Mouse (Mus musculus): ENCODE measurements around the gene Eif4h. TPM values are rescaled to one million over a fixed set of nuclear protein-coding genes. Genes with fewer than 3 reads are reported as not detected.
"Not testable (repeated sequence)": the region's sequence is repeated elsewhere in the genome, so short reads cannot be mapped to it uniquely, and the experiment has no call there.

The Eif4h gene
- polyA plus RNA-seq, 1 experiment, result 125 TPM

- 64% methylated on average over 7 of the region's 7 CpGs for WGBS
- no peak for DNase-seq (ENCODE audit: low read depth in 1 of 2, low spot score in 2 of 2)
These were observed 12.7 kb upstream of the Eif4h start for GRCm38 (mm10) chr5:134652015-134652414.

GRCm38 (mm10) chr5:134650926-134651325 is 11.6 kb upstream of the Eif4h start:
- Histone ChIP-seq H3K36me3 (ENCODE audit: control insufficient read depth, insufficient read depth, low read length) (no peaks in the 10 kb centered on the region), H3K27me3 (ENCODE audit: control insufficient read depth, insufficient read depth, low read length) (no peaks in the 10 kb centered on the region), H3K4me3 (ENCODE audit: extremely low read depth, insufficient read depth, insufficient read length) (no peak overlapping the region), H3K27ac (ENCODE audit: insufficient read depth, low read length) (no peak overlapping the region), H3K4me1 (ENCODE audit: control insufficient read depth, insufficient read depth, insufficient read length) (no peaks in the 10 kb centered on the region; the same call in 1 of the 2 replicates)
- no peak for TF ChIP-seq POLR2A (IDR thresholded peaks at IDR 0.05; ENCODE audit: low read depth, low read length)
- TF ChIP-seq CTCF (IDR thresholded peaks at IDR 0.05; ENCODE audit: extremely low read depth, insufficient read depth, insufficient read length, insufficient replicate concordance), result peak; percentile 61; the same call in 1 of the 2 replicates
- DNase-seq (ENCODE audit: low read depth in 1 of 2, low spot score in 2 of 2), result peak; percentile 12 to 56
- WGBS, result 61% methylated on average over 5 of the region's 5 CpGs

More at GRCm38 (mm10) chr5:134652015-134652414, 12.7 kb upstream of the Eif4h start:
- H3K27me3 ChIP-seq (ENCODE audit: control insufficient read depth, insufficient read depth, low read length), result no peaks in the 10 kb centered on the region
- TF ChIP-seq CTCF (IDR thresholded peaks at IDR 0.05; ENCODE audit: extremely low read depth, insufficient read depth, insufficient read length, insufficient replicate concordance), result no peak
- no peak for TF ChIP-seq POLR2A (IDR thresholded peaks at IDR 0.05; ENCODE audit: low read depth, low read length)
- no peak overlapping the region for H3K4me3 ChIP-seq (ENCODE audit: extremely low read depth, insufficient read depth, insufficient read length)
- no peaks in the 10 kb centered on the region; the same call in 1 of the 2 replicates for H3K4me1 ChIP-seq (ENCODE audit: control insufficient read depth, insufficient read depth, insufficient read length)
- H3K27ac ChIP-seq (ENCODE audit: insufficient read depth, low read length), result no peak overlapping the region
- H3K36me3 ChIP-seq (ENCODE audit: control insufficient read depth, insufficient read depth, low read length), result peaks cover 2% of the 10 kb centered on the region; the same call in 1 of the 2 replicates

GRCm38 (mm10) chr5:134648976-134649375 is 9.7 kb upstream of the Eif4h start:
- not testable (repeated sequence) for H3K4me3 ChIP-seq (ENCODE audit: extremely low read depth, insufficient read depth, insufficient read length); H3K27ac ChIP-seq (ENCODE audit: insufficient read depth, low read length); DNase-seq (ENCODE audit: low read depth in 1 of 2, low spot score in 2 of 2); H3K36me3 ChIP-seq (ENCODE audit: control insufficient read depth, insufficient read depth, low read length); H3K4me1 ChIP-seq (ENCODE audit: control insufficient read depth, insufficient read depth, insufficient read length); H3K27me3 ChIP-seq (ENCODE audit: control insufficient read depth, insufficient read depth, low read length)
- WGBS, result 47% methylated on average over 4 of the region's 4 CpGs

GRCm38 (mm10) chr5:134647394-134647793 is 8.1 kb upstream of the Eif4h start:
- TF ChIP-seq POLR2A (IDR thresholded peaks at IDR 0.05; ENCODE audit: low read depth, low read length), result no peak
- no peak for TF ChIP-seq CTCF (IDR thresholded peaks at IDR 0.05; ENCODE audit: extremely low read depth, insufficient read depth, insufficient read length, insufficient replicate concordance)
- Histone ChIP-seq H3K27ac (ENCODE audit: insufficient read depth, low read length) (no peak overlapping the region), H3K27me3 (ENCODE audit: control insufficient read depth, insufficient read depth, low read length) (no peaks in the 10 kb centered on the region), H3K4me3 (ENCODE audit: extremely low read depth, insufficient read depth, insufficient read length) (no peak overlapping the region), H3K4me1 (ENCODE audit: control insufficient read depth, insufficient read depth, insufficient read length) (no peaks in the 10 kb centered on the region; the same call in 1 of the 2 replicates), H3K36me3 (ENCODE audit: control insufficient read depth, insufficient read depth, low read length) (no peaks in the 10 kb centered on the region)
- 82% methylated on average over 2 of the region's 2 CpGs for WGBS
- DNase-seq (ENCODE audit: low read depth in 1 of 2, low spot score in 2 of 2), result no peak

GRCm38 (mm10) chr5:134646461-134646860 is 7.2 kb upstream of the Eif4h start:
- no peaks in the 10 kb centered on the region for H3K36me3 ChIP-seq (ENCODE audit: control insufficient read depth, insufficient read depth, low read length)
- TF ChIP-seq POLR2A (IDR thresholded peaks at IDR 0.05; ENCODE audit: low read depth, low read length) (no peak), CTCF (IDR thresholded peaks at IDR 0.05; ENCODE audit: extremely low read depth, insufficient read depth, insufficient read length, insufficient replicate concordance) (no peak)
- WGBS, result 75% methylated on average over 4 of the region's 4 CpGs

GRCm38 (mm10) chr5:134644643-134645118 is 5.4 kb upstream of the Eif4h start:
- H3K4me1 ChIP-seq (ENCODE audit: control insufficient read depth, insufficient read depth, insufficient read length), result peaks cover 2% of the 10 kb centered on the region; the same call in 1 of the 2 replicates

More at GRCm38 (mm10) chr5:134646461-134646860, 7.2 kb upstream of the Eif4h start:
- Histone ChIP-seq H3K4me1 (ENCODE audit: control insufficient read depth, insufficient read depth, insufficient read length) (no peaks in the 10 kb centered on the region; the same call in 1 of the 2 replicates), H3K4me3 (ENCODE audit: extremely low read depth, insufficient read depth, insufficient read length) (no peak overlapping the region), H3K27me3 (ENCODE audit: control insufficient read depth, insufficient read depth, low read length) (no peaks in the 10 kb centered on the region), H3K27ac (ENCODE audit: insufficient read depth, low read length) (no peak overlapping the region)
- DNase-seq (ENCODE audit: low read depth in 1 of 2, low spot score in 2 of 2), result no peak

GRCm38 (mm10) chr5:134644121-134644520 is 4.8 kb upstream of the Eif4h start:
- peaks cover 3% of the 10 kb centered on the region; the same call in 1 of the 2 replicates for H3K4me1 ChIP-seq (ENCODE audit: control insufficient read depth, insufficient read depth, insufficient read length)

More at GRCm38 (mm10) chr5:134644643-134645118, 5.4 kb upstream of the Eif4h start:
- Histone ChIP-seq H3K27ac (ENCODE audit: insufficient read depth, low read length) (no peak overlapping the region), H3K4me3 (ENCODE audit: extremely low read depth, insufficient read depth, insufficient read length) (no peak overlapping the region), H3K27me3 (ENCODE audit: control insufficient read depth, insufficient read depth, low read length) (no peaks in the 10 kb centered on the region), H3K36me3 (ENCODE audit: control insufficient read depth, insufficient read depth, low read length) (no peaks in the 10 kb centered on the region)
- no peak for TF ChIP-seq CTCF (IDR thresholded peaks at IDR 0.05; ENCODE audit: extremely low read depth, insufficient read depth, insufficient read length, insufficient replicate concordance)
- TF ChIP-seq POLR2A (IDR thresholded peaks at IDR 0.05; ENCODE audit: low read depth, low read length), result no peak
- 74% methylated on average over 8 of the region's 8 CpGs for WGBS
- DNase-seq (ENCODE audit: low read depth in 1 of 2, low spot score in 2 of 2), result no peak

More at GRCm38 (mm10) chr5:134644121-134644520, 4.8 kb upstream of the Eif4h start:
- Histone ChIP-seq H3K27ac (ENCODE audit: insufficient read depth, low read length) (no peak overlapping the region), H3K27me3 (ENCODE audit: control insufficient read depth, insufficient read depth, low read length) (no peaks in the 10 kb centered on the region), H3K36me3 (ENCODE audit: control insufficient read depth, insufficient read depth, low read length) (no peaks in the 10 kb centered on the region), H3K4me3 (ENCODE audit: extremely low read depth, insufficient read depth, insufficient read length) (no peak overlapping the region)
- 88% methylated on average over 1 of the region's 1 CpGs for WGBS
- no peak for DNase-seq (ENCODE audit: low read depth in 1 of 2, low spot score in 2 of 2)
- no peak for TF ChIP-seq POLR2A (IDR thresholded peaks at IDR 0.05; ENCODE audit: low read depth, low read length)
- TF ChIP-seq CTCF (IDR thresholded peaks at IDR 0.05; ENCODE audit: extremely low read depth, insufficient read depth, insufficient read length, insufficient replicate concordance), result no peak
